Mouse (Mus musculus): ENCODE measurements at regions not wholly inside any gene's neighbourhood (a gene's known extent, or its start where the extent isn't known, plus 50 kb on each side); places are given as distances from the start of the nearest gene placed in this dataset.

GRCm38 (mm10) chr7:72498562-72499230, 192.3 kb upstream of the Mctp2 start:
- Histone ChIP-seq H3K4me3 (ENCODE audit: insufficient read depth, low read depth, low read length) (no peak overlapping the region), H3K27ac (ENCODE audit: insufficient read depth, low read depth, low read length) (no peak overlapping the region), H3K4me1 (ENCODE audit: control insufficient read depth, insufficient read depth, low read length) (no peaks in the 10 kb centered on the region)
- no peak for TF ChIP-seq CTCF (IDR thresholded peaks at IDR 0.05; ENCODE audit: insufficient read depth, low read depth, low read length)
- TF ChIP-seq POLR2A (IDR thresholded peaks at IDR 0.05; ENCODE audit: insufficient read depth, low read depth, low read length), result no peak
- 84% methylated on average over 4 of the region's 4 CpGs for WGBS

- Histone ChIP-seq H3K4me3 (ENCODE audit: insufficient read depth, low read depth, low read length) (no peak overlapping the region), H3K4me1 (ENCODE audit: control insufficient read depth, insufficient read depth, low read length) (no peaks in the 10 kb centered on the region), H3K27ac (ENCODE audit: insufficient read depth, low read depth, low read length) (no peak overlapping the region)
- TF ChIP-seq POLR2A (IDR thresholded peaks at IDR 0.05; ENCODE audit: insufficient read depth, low read depth, low read length) (no peak), CTCF (IDR thresholded peaks at IDR 0.05; ENCODE audit: insufficient read depth, low read depth, low read length) (no peak)
- WGBS, result 85% methylated on average over 5 of the region's 5 CpGs
Observed at GRCm38 (mm10) chr7:72499788-72500187, 193.4 kb upstream of the Mctp2 start.

- Histone ChIP-seq H3K27ac (ENCODE audit: insufficient read depth, low read depth, low read length) (no peak overlapping the region), H3K4me3 (ENCODE audit: insufficient read depth, low read depth, low read length) (no peak overlapping the region), H3K4me1 (ENCODE audit: control insufficient read depth, insufficient read depth, low read length) (no peaks in the 10 kb centered on the region)
- WGBS, result 91% methylated on average over 3 of the region's 3 CpGs
- TF ChIP-seq CTCF (IDR thresholded peaks at IDR 0.05; ENCODE audit: insufficient read depth, low read depth, low read length), result no peak
- no peak for TF ChIP-seq POLR2A (IDR thresholded peaks at IDR 0.05; ENCODE audit: insufficient read depth, low read depth, low read length)
Observed at GRCm38 (mm10) chr7:72500190-72500589, 193.8 kb upstream of the Mctp2 start.

GRCm38 (mm10) chr7:72500996-72501395, 194.6 kb upstream of the Mctp2 start:
- Histone ChIP-seq H3K27ac (ENCODE audit: insufficient read depth, low read depth, low read length) (no peak overlapping the region), H3K4me3 (ENCODE audit: insufficient read depth, low read depth, low read length) (no peak overlapping the region), H3K4me1 (ENCODE audit: control insufficient read depth, insufficient read depth, low read length) (no peaks in the 10 kb centered on the region)
- WGBS, result 72% methylated on average over 6 of the region's 6 CpGs
- TF ChIP-seq POLR2A (IDR thresholded peaks at IDR 0.05; ENCODE audit: insufficient read depth, low read depth, low read length), result no peak
- TF ChIP-seq CTCF (IDR thresholded peaks at IDR 0.05; ENCODE audit: insufficient read depth, low read depth, low read length), result no peak

- H3K4me3 ChIP-seq (ENCODE audit: insufficient read depth, low read depth, low read length), result no peak overlapping the region
- no peaks in the 10 kb centered on the region for H3K4me1 ChIP-seq (ENCODE audit: control insufficient read depth, insufficient read depth, low read length)
- no peak for TF ChIP-seq CTCF (IDR thresholded peaks at IDR 0.05; ENCODE audit: insufficient read depth, low read depth, low read length)
- no peak for TF ChIP-seq POLR2A (IDR thresholded peaks at IDR 0.05; ENCODE audit: insufficient read depth, low read depth, low read length)
- 63% methylated on average over 3 of the region's 3 CpGs for WGBS
- no peak overlapping the region for H3K27ac ChIP-seq (ENCODE audit: insufficient read depth, low read depth, low read length)
Observed at GRCm38 (mm10) chr7:72501431-72501830, 195.0 kb upstream of the Mctp2 start.

GRCm38 (mm10) chr7:72503756-72504155, 197.3 kb upstream of the Mctp2 start:
- no peak for TF ChIP-seq CTCF (IDR thresholded peaks at IDR 0.05; ENCODE audit: insufficient read depth, low read depth, low read length)
- no peak for TF ChIP-seq POLR2A (IDR thresholded peaks at IDR 0.05; ENCODE audit: insufficient read depth, low read depth, low read length)
- no peaks in the 10 kb centered on the region for H3K4me1 ChIP-seq (ENCODE audit: control insufficient read depth, insufficient read depth, low read length)
- H3K4me3 ChIP-seq (ENCODE audit: insufficient read depth, low read depth, low read length), result no peak overlapping the region
- H3K27ac ChIP-seq (ENCODE audit: insufficient read depth, low read depth, low read length), result no peak overlapping the region

- WGBS, result 84% methylated on average over 4 of the region's 4 CpGs
- Histone ChIP-seq H3K27ac (ENCODE audit: insufficient read depth, low read depth, low read length) (no peak overlapping the region), H3K4me1 (ENCODE audit: control insufficient read depth, insufficient read depth, low read length) (no peaks in the 10 kb centered on the region), H3K4me3 (ENCODE audit: insufficient read depth, low read depth, low read length) (no peak overlapping the region)
- TF ChIP-seq POLR2A (IDR thresholded peaks at IDR 0.05; ENCODE audit: insufficient read depth, low read depth, low read length) (no peak), CTCF (IDR thresholded peaks at IDR 0.05; ENCODE audit: insufficient read depth, low read depth, low read length) (no peak)
Observed at GRCm38 (mm10) chr7:72504268-72504667, 197.9 kb upstream of the Mctp2 start.

GRCm38 (mm10) chr7:72505732-72506460, 199.5 kb upstream of the Mctp2 start:
- Histone ChIP-seq H3K27ac (ENCODE audit: insufficient read depth, low read depth, low read length) (no peak overlapping the region), H3K4me1 (ENCODE audit: control insufficient read depth, insufficient read depth, low read length) (no peaks in the 10 kb centered on the region), H3K4me3 (ENCODE audit: insufficient read depth, low read depth, low read length) (no peak overlapping the region)
- 96% methylated on average over 8 of the region's 8 CpGs for WGBS
- TF ChIP-seq POLR2A (IDR thresholded peaks at IDR 0.05; ENCODE audit: insufficient read depth, low read depth, low read length) (no peak), CTCF (IDR thresholded peaks at IDR 0.05; ENCODE audit: insufficient read depth, low read depth, low read length) (no peak)

GRCm38 (mm10) chr7:72507946-72508345, 201.5 kb upstream of the Mctp2 start:
- H3K4me1 ChIP-seq (ENCODE audit: control insufficient read depth, insufficient read depth, low read length), result no peaks in the 10 kb centered on the region
- no peak for TF ChIP-seq CTCF (IDR thresholded peaks at IDR 0.05; ENCODE audit: insufficient read depth, low read depth, low read length)
- TF ChIP-seq POLR2A (IDR thresholded peaks at IDR 0.05; ENCODE audit: insufficient read depth, low read depth, low read length), result no peak
- no peak overlapping the region for H3K4me3 ChIP-seq (ENCODE audit: insufficient read depth, low read depth, low read length)
- WGBS, result 82% methylated on average over 5 of the region's 5 CpGs
- no peak overlapping the region for H3K27ac ChIP-seq (ENCODE audit: insufficient read depth, low read depth, low read length)
